Mouse (Mus musculus) liver, embryonic 15.5 days (tissue): ENCODE measurements at regions not wholly inside any gene's neighbourhood (a gene's known extent, or its start where the extent isn't known, plus 50 kb on each side); places are given as distances from the start of the nearest gene placed in this dataset.

Experiments used
- ATAC-seq: fragments of 200-750 bp; cut with Nextera tagmentation; 2 replicates; pipeline ENCODE4 v1.8.0; 2017; ENCODE audit warnings: moderate number of reproducible peaks, mild to moderate bottlenecking, moderate library complexity; ENCODE audit not compliant: insufficient read depth
- H3K27ac ChIP-seq: fragments of 300-500 bp; sonication (generic); replicated peaks from 2 replicates; pipeline ENCODE4 v1.5.1; 2015; ENCODE audit warnings: mild to moderate bottlenecking, inconsistent platforms
- H3K27me3 ChIP-seq: fragments of 300-500 bp; sonication (generic); 2 replicates; pipeline ENCODE4 v1.6.1; 2015; ENCODE audit warnings: mild to moderate bottlenecking, inconsistent platforms
- H3K36me3 ChIP-seq: fragments of 300-500 bp; sonication (generic); replicated peaks from 2 replicates; pipeline ENCODE4 v1.6.1; 2015; ENCODE audit warnings: moderate library complexity, mild to moderate bottlenecking, inconsistent platforms
- H3K4me1 ChIP-seq: fragments of 300-500 bp; sonication (generic); replicated peaks from 2 replicates; pipeline ENCODE4 v1.6.1; 2015; ENCODE audit warnings: inconsistent platforms
- H3K4me2 ChIP-seq: fragments of 300-500 bp; sonication (generic); 2 replicates; pipeline ENCODE4 v1.6.1; 2015; ENCODE audit warnings: moderate library complexity, mild to moderate bottlenecking, inconsistent platforms
- H3K4me3 ChIP-seq: fragments of 300-500 bp; sonication (generic); replicated peaks from 2 replicates; pipeline ENCODE4 v1.5.1; 2015; ENCODE audit warnings: mild to moderate bottlenecking, inconsistent platforms
- H3K9ac ChIP-seq: fragments of 300-500 bp; sonication (generic); 2 replicates; pipeline ENCODE4 v1.6.1; 2015; ENCODE audit warnings: moderate library complexity, mild to moderate bottlenecking, inconsistent platforms
- H3K9me3 ChIP-seq: fragments of 300-500 bp; sonication (generic); replicated peaks from 2 replicates; pipeline ENCODE4 v1.6.1; 2016; ENCODE audit warnings: inconsistent platforms
- WGBS: fragments of 180-500 bp; shearing (Covaris S2); methylation state at CpG from one replicate; pipeline ENCODE4 v1.1.7; 2015; ENCODE audit warnings: mixed read lengths; ENCODE audit not compliant: insufficient replicate concordance; 5-methylcytosine and 5-hydroxymethylcytosine counted together

- WGBS, result 49% methylated on average over 10 of the region's 10 CpGs
- no peak overlapping the region for H3K9ac ChIP-seq
- H3K4me2 ChIP-seq, result no peak overlapping the region
- H3K27me3 ChIP-seq, result no peaks in the 10 kb centered on the region
- H3K27ac ChIP-seq, result no peak overlapping the region
- H3K36me3 ChIP-seq, result no peaks in the 10 kb centered on the region
- no peaks in the 10 kb centered on the region for H3K4me1 ChIP-seq
- no peaks in the 10 kb centered on the region for H3K9me3 ChIP-seq
- ATAC-seq, result no peak
- H3K4me3 ChIP-seq, result no peak overlapping the region
These were observed 100.8 kb upstream of the Lsm14a start for GRCm38 (mm10) chr7:34493892-34494291.

- Histone ChIP-seq H3K4me1 (no peaks in the 10 kb centered on the region), H3K27me3 (no peaks in the 10 kb centered on the region), H3K4me3 (no peak overlapping the region), H3K9ac (no peak overlapping the region), H3K27ac (no peak overlapping the region), H3K9me3 (no peaks in the 10 kb centered on the region), H3K4me2 (no peak overlapping the region), H3K36me3 (no peaks in the 10 kb centered on the region)
- ATAC-seq, result no peak
- 64% methylated on average over 18 of the region's 18 CpGs for WGBS
These were observed 91.9 kb upstream of the Lsm14a start for GRCm38 (mm10) chr7:34484908-34485598.

- no peak overlapping the region for H3K27ac ChIP-seq
- no peaks in the 10 kb centered on the region for H3K4me1 ChIP-seq
- H3K27me3 ChIP-seq, result no peaks in the 10 kb centered on the region
- no peaks in the 10 kb centered on the region for H3K9me3 ChIP-seq
- ATAC-seq, result no peak
- no peaks in the 10 kb centered on the region for H3K36me3 ChIP-seq
- no peak overlapping the region for H3K9ac ChIP-seq
- no peak overlapping the region for H3K4me3 ChIP-seq
- no peak overlapping the region for H3K4me2 ChIP-seq
- 77% methylated on average over 9 of the region's 9 CpGs for WGBS
These were observed 90.3 kb upstream of the Lsm14a start for GRCm38 (mm10) chr7:34483368-34483767.

- no peak overlapping the region for H3K9ac ChIP-seq
- H3K27me3 ChIP-seq, result no peaks in the 10 kb centered on the region
- no peak for ATAC-seq
- no peaks in the 10 kb centered on the region for H3K4me1 ChIP-seq
- 51% methylated on average over 5 of the region's 5 CpGs for WGBS
- H3K9me3 ChIP-seq, result no peaks in the 10 kb centered on the region
- no peak overlapping the region for H3K27ac ChIP-seq
- H3K4me2 ChIP-seq, result no peak overlapping the region
- no peak overlapping the region for H3K4me3 ChIP-seq
- no peaks in the 10 kb centered on the region for H3K36me3 ChIP-seq
These were observed 87.7 kb upstream of the Lsm14a start for GRCm38 (mm10) chr7:34480771-34481170.

- WGBS, result 53% methylated on average over 14 of the region's 14 CpGs
- Histone ChIP-seq H3K4me3 (no peak overlapping the region), H3K4me2 (no peak overlapping the region), H3K4me1 (no peaks in the 10 kb centered on the region), H3K27ac (no peak overlapping the region), H3K9me3 (no peaks in the 10 kb centered on the region), H3K27me3 (no peaks in the 10 kb centered on the region), H3K36me3 (no peaks in the 10 kb centered on the region), H3K9ac (no peak overlapping the region)
- ATAC-seq, result no peak
These were observed 77.9 kb upstream of the Lsm14a start for GRCm38 (mm10) chr7:34471003-34471402.

GRCm38 (mm10) chr7:34462069-34462468 lies 69.0 kb upstream of the Lsm14a start:
- Histone ChIP-seq H3K36me3 (no peaks in the 10 kb centered on the region), H3K27ac (no peak overlapping the region)
- 55% methylated on average over 9 of the region's 9 CpGs for WGBS

GRCm38 (mm10) chr7:34459834-34460495 lies 66.8 kb upstream of the Lsm14a start:
- no peak overlapping the region for H3K27ac ChIP-seq
- WGBS, result 80% methylated on average over 3 of the region's 3 CpGs

More at GRCm38 (mm10) chr7:34462069-34462468, 69.0 kb upstream of the Lsm14a start:
- ATAC-seq, result no peak
- Histone ChIP-seq H3K27me3 (no peaks in the 10 kb centered on the region), H3K9ac (no peak overlapping the region), H3K9me3 (no peaks in the 10 kb centered on the region), H3K4me2 (no peak overlapping the region), H3K4me3 (no peak overlapping the region), H3K4me1 (no peaks in the 10 kb centered on the region)

GRCm38 (mm10) chr7:34458851-34459250 lies 65.7 kb upstream of the Lsm14a start:
- no peaks in the 10 kb centered on the region for H3K9me3 ChIP-seq
- H3K27ac ChIP-seq, result no peak overlapping the region
- H3K4me3 ChIP-seq, result no peak overlapping the region
- no peaks in the 10 kb centered on the region for H3K36me3 ChIP-seq
- H3K4me2 ChIP-seq, result no peak overlapping the region
- H3K27me3 ChIP-seq, result no peaks in the 10 kb centered on the region
- WGBS, result 60% methylated on average over 4 of the region's 4 CpGs
- no peak overlapping the region for H3K9ac ChIP-seq
- no peak for ATAC-seq
- no peaks in the 10 kb centered on the region for H3K4me1 ChIP-seq

More at GRCm38 (mm10) chr7:34459834-34460495, 66.8 kb upstream of the Lsm14a start:
- Histone ChIP-seq H3K27me3 (no peaks in the 10 kb centered on the region), H3K9ac (no peak overlapping the region), H3K9me3 (no peaks in the 10 kb centered on the region), H3K4me1 (no peaks in the 10 kb centered on the region), H3K36me3 (no peaks in the 10 kb centered on the region), H3K4me2 (no peak overlapping the region), H3K4me3 (no peak overlapping the region)
- no peak for ATAC-seq

GRCm38 (mm10) chr7:34448364-34448763 lies 55.2 kb upstream of the Lsm14a start:
- no peak overlapping the region for H3K27ac ChIP-seq
- H3K27me3 ChIP-seq, result no peaks in the 10 kb centered on the region
- no peak overlapping the region for H3K4me3 ChIP-seq
- no peak overlapping the region for H3K9ac ChIP-seq
- H3K36me3 ChIP-seq, result no peaks in the 10 kb centered on the region
- H3K4me1 ChIP-seq, result no peaks in the 10 kb centered on the region
- ATAC-seq, result no peak
- no peaks in the 10 kb centered on the region for H3K9me3 ChIP-seq
- 50% methylated on average over 2 of the region's 2 CpGs for WGBS
- no peak overlapping the region for H3K4me2 ChIP-seq

- Histone ChIP-seq H3K9ac (no peak overlapping the region), H3K36me3 (no peaks in the 10 kb centered on the region), H3K4me1 (no peaks in the 10 kb centered on the region), H3K27me3 (no peaks in the 10 kb centered on the region), H3K9me3 (no peaks in the 10 kb centered on the region), H3K4me3 (no peak overlapping the region), H3K4me2 (no peak overlapping the region), H3K27ac (no peak overlapping the region)
- 59% methylated on average over 17 of the region's 17 CpGs for WGBS
- no peak for ATAC-seq
These were observed 51.1 kb upstream of the Lsm14a start for GRCm38 (mm10) chr7:34444263-34444662.
